Mouse (Mus musculus) forebrain, embryonic 12.5 days (tissue): ENCODE measurements around the gene Dlg2. TPM values are rescaled to one million over a fixed set of nuclear protein-coding genes. Genes with fewer than 3 reads are reported as not detected.

Experiments
- ATAC-seq: fragments of 200-750 bp; cut with Nextera tagmentation; 2 replicates; pipeline ENCODE4 v1.8.0; 2017; ENCODE audit warnings: moderate TSS enrichment; ENCODE audit not compliant: low FRiP score
- H3K27ac ChIP-seq: fragments of 300-500 bp; sonication (generic); 2 replicates; pipeline ENCODE4 v1.5.1; 2016; ENCODE audit warnings: mild to moderate bottlenecking
- H3K27me3 ChIP-seq: fragments of 300-500 bp; sonication (generic); 2 replicates; pipeline ENCODE4 v1.6.1; 2016; ENCODE audit warnings: mild to moderate bottlenecking
- H3K36me3 ChIP-seq: fragments of 300-500 bp; sonication (generic); replicated peaks from 2 replicates; pipeline ENCODE4 v1.6.1; 2016; ENCODE audit warnings: mild to moderate bottlenecking
- H3K4me1 ChIP-seq: fragments of 300-500 bp; sonication (generic); 2 replicates; pipeline ENCODE4 v1.6.1; 2016
- H3K4me2 ChIP-seq: fragments of 300-500 bp; sonication (generic); 2 replicates; pipeline ENCODE4 v1.6.1; 2016; ENCODE audit warnings: mild to moderate bottlenecking, moderate library complexity
- H3K4me3 ChIP-seq: fragments of 300-500 bp; sonication (generic); replicated peaks from 2 replicates; pipeline ENCODE4 v1.5.1; 2016; ENCODE audit warnings: mild to moderate bottlenecking
- H3K9ac ChIP-seq: fragments of 300-500 bp; sonication (generic); 2 replicates; pipeline ENCODE4 v1.6.1; 2016; ENCODE audit warnings: mild to moderate bottlenecking
- H3K9me3 ChIP-seq: fragments of 300-500 bp; sonication (generic); 2 replicates; pipeline ENCODE4 v1.6.1; 2016
- WGBS: fragments of 180-500 bp; shearing (Covaris S2); methylation state at CpG from one replicate; pipeline ENCODE4 v1.1.7; 2016; 5-methylcytosine and 5-hydroxymethylcytosine counted together
- polyA plus RNA-seq: library from polyadenylated mRNA; unstranded; fragments of >200 nt; fragmentation: Nextera tagmentation; extraction: Ambion mirVana; gene quantifications from 2 replicates; pipeline ENCODE4 v1.2.1, GENCODE M21; 2016

Gene Dlg2
- 5.9 and 6.5 TPM in 2 replicates for polyA plus RNA-seq

DNA sequence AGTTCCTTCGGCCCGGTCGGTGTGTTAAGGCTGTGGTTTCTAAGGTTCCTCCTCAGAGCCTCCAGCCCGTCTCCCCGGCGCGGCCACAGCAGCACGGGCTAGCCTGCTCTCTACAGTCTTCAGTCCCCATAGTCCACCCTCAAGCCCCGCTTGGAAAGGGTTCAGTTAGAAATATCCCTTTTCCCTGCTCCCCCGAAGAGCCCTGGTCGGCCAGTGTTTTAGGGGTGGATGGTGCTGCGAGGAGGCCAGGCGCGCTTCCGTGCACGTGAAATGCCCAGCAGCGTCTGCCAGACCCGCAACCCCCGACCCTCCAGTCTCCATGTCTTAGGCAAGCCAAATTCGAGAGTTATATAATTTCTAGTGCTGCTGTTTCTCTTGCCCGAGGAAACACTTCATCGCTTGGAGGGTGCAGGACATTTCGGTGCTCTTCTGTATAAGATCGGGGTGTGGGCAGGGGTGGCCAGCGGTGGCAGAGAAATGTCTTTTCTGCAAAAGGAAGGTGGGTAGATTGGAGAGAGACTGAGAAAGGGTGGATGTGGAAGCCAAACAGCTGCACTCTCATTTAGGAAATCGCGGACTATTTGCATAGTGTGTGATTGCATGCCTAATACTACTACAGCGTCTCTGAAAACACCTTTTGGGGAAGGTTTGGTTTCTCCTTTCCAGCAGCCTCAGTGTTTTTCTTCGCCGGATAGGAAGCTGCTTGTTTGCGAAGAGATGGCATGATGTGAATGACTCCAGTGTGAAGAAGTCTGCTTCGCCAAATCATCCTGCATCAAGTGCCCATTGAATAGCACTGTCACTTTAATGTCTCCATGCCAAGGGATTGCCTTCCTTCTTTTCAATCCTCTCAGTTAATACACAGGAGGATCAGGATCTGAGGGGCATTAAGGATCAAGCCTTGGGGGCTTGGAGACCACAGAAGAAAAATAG is at the start of gene Dlg2:
Dlg2 (plus strand) TSS at position 360 of the 933 bp plus-strand sequence.
- peak within 1 kb of the TSS; percentile 53 for H3K4me3 ChIP-seq
- no peaks in the 10 kb centered on the region for H3K36me3 ChIP-seq
- WGBS = under 1% methylated on average over 32 of the region's 32 CpGs
- H3K4me1 ChIP-seq = peaks cover 14% of the 10 kb centered on the region
- H3K27ac ChIP-seq = peak within 1 kb of the TSS; percentile 31
- H3K4me2 ChIP-seq = peak within 1 kb of the TSS; percentile 82
- peaks cover 2% of the 10 kb centered on the region; the same call in 1 of the 2 replicates for H3K27me3 ChIP-seq
- ATAC-seq = no peak; the same call in 1 of the 2 replicates
- H3K9ac ChIP-seq = peak within 1 kb of the TSS; percentile 62
- H3K9me3 ChIP-seq = no peaks in the 10 kb centered on the region

- 71% methylated on average over 9 of the region's 9 CpGs for WGBS
- Histone ChIP-seq H3K4me1 (peaks cover 9% of the 10 kb centered on the region), H3K4me2 (peak overlapping the region; percentile 55), H3K4me3 (peak overlapping the region; percentile 35), H3K9ac (no peak overlapping the region), H3K27me3 (no peaks in the 10 kb centered on the region), H3K36me3 (no peaks in the 10 kb centered on the region), H3K27ac (no peak overlapping the region), H3K9me3 (no peaks in the 10 kb centered on the region)
- ATAC-seq = no peak
These were observed 49.5 kb upstream of the Dlg2 start for GRCm38 (mm10) chr7:90427006-90427405.

DNA sequence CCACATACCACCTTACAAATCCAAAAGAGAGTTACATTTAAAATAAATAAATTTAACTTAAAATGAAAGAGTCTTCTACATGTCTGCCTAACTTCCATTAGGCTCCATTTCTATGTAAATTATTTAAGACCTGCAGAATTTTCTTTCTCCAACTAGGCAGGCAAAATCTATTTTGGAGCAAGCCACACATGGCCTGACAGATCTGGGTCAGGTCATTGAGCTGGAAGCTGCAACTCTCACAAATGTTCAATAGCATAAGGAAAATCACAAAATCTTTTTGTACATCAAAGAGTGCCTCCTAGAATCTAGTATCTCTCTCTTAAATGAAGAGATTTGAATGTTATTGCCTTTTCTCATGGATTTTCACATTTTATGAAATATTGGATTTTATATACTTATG is 44.3 kb upstream of the Dlg2 start:
- Histone ChIP-seq H3K27ac (no peak overlapping the region), H3K9me3 (no peaks in the 10 kb centered on the region), H3K9ac (no peak overlapping the region), H3K27me3 (no peaks in the 10 kb centered on the region), H3K4me2 (no peak overlapping the region), H3K4me3 (no peak overlapping the region), H3K36me3 (no peaks in the 10 kb centered on the region), H3K4me1 (no peaks in the 10 kb centered on the region)
- ATAC-seq = no peak

DNA sequence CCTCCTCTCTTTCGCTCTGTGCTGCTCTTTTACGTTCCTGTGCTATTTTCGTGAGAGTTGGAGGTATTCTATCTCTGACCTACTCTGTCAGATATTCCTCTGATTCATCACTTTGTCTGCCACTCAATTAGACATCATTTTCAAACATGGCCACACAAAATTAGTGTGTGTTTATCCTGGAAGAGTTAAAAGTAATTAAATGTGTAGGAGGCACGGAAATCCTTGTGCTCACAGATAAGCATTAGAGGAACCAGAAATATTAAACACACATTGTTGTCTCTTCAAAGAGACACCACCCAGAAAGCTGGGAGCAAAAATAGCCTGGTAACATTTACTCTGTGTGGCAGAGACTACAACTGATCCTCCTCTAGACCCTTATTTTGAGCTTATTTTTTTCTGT is 36.4 kb upstream of the Dlg2 start:
- Histone ChIP-seq H3K4me3 (no peak overlapping the region), H3K9me3 (no peaks in the 10 kb centered on the region), H3K4me2 (no peak overlapping the region), H3K27ac (no peak overlapping the region), H3K36me3 (no peaks in the 10 kb centered on the region), H3K9ac (no peak overlapping the region), H3K4me1 (peaks cover 5% of the 10 kb centered on the region; the same call in 1 of the 2 replicates), H3K27me3 (no peaks in the 10 kb centered on the region; the same call in 1 of the 2 replicates)
- no peak for ATAC-seq
- WGBS = 92% methylated on average over 4 of the region's 4 CpGs

GRCm38 (mm10) chr7:90442070-90442469 is 34.4 kb upstream of the Dlg2 start:
- peak overlapping the region; percentile 81 for H3K4me2 ChIP-seq
- no peaks in the 10 kb centered on the region for H3K9me3 ChIP-seq
- no peaks in the 10 kb centered on the region; the same call in 1 of the 2 replicates for H3K27me3 ChIP-seq
- H3K4me1 ChIP-seq = peaks cover 5% of the 10 kb centered on the region; the same call in 1 of the 2 replicates
- no peaks in the 10 kb centered on the region; the same call in 1 of the 2 replicates for H3K36me3 ChIP-seq
- peak overlapping the region; percentile 91 for H3K4me3 ChIP-seq
- H3K9ac ChIP-seq = peak overlapping the region; percentile 99
- peak; percentile 12 for ATAC-seq
- peak overlapping the region; percentile 99 for H3K27ac ChIP-seq
- WGBS = 2% methylated on average over 4 of the region's 4 CpGs

DNA sequence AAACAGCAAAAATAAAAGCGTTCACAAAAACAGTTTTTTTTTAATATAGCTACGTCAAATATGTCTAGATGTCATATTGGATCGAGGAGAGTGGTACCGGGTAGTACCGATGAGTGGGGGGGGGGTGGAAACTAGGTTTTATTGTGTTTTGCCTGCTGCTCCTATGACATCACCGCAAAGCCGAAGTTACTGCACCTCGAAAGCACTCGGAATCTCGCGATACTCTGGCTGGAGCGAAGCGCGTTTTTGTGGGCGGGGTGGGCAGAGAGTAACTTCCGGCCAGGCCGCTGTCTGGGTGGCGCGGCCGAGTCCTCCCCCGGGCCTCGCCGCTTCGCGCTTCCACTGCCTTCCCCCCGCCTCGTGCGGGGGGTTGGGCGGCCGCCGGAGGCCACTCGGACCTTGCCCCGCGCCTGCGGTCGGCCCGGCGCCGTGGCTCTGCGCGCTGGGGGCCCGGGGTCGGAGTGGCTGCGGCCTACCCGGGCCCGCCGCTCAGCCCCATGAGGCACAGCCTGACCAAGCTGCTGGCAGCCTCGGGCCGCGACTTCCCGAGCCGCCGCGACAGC is 33.9 kb upstream of the Dlg2 start, which contains the start of gene Crebzf:
Crebzf (plus strand) TSS at position 212 of the 563 bp plus-strand sequence.
- H3K9me3 ChIP-seq = no peaks in the 10 kb centered on the region
- ATAC-seq = peak; percentile 96
- H3K27ac ChIP-seq = peak within 1 kb of the TSS; percentile 99
- peaks cover 2% of the 10 kb centered on the region; the same call in 1 of the 2 replicates for H3K36me3 ChIP-seq
- peak within 1 kb of the TSS; percentile 91 for H3K4me3 ChIP-seq
- peak within 1 kb of the TSS; percentile 99 for H3K9ac ChIP-seq
- under 1% methylated on average over 46 of the region's 54 CpGs for WGBS
- peak within 1 kb of the TSS; percentile 81 for H3K4me2 ChIP-seq
- H3K4me1 ChIP-seq = peaks cover 5% of the 10 kb centered on the region; the same call in 1 of the 2 replicates
- no peaks in the 10 kb centered on the region; the same call in 1 of the 2 replicates for H3K27me3 ChIP-seq

DNA sequence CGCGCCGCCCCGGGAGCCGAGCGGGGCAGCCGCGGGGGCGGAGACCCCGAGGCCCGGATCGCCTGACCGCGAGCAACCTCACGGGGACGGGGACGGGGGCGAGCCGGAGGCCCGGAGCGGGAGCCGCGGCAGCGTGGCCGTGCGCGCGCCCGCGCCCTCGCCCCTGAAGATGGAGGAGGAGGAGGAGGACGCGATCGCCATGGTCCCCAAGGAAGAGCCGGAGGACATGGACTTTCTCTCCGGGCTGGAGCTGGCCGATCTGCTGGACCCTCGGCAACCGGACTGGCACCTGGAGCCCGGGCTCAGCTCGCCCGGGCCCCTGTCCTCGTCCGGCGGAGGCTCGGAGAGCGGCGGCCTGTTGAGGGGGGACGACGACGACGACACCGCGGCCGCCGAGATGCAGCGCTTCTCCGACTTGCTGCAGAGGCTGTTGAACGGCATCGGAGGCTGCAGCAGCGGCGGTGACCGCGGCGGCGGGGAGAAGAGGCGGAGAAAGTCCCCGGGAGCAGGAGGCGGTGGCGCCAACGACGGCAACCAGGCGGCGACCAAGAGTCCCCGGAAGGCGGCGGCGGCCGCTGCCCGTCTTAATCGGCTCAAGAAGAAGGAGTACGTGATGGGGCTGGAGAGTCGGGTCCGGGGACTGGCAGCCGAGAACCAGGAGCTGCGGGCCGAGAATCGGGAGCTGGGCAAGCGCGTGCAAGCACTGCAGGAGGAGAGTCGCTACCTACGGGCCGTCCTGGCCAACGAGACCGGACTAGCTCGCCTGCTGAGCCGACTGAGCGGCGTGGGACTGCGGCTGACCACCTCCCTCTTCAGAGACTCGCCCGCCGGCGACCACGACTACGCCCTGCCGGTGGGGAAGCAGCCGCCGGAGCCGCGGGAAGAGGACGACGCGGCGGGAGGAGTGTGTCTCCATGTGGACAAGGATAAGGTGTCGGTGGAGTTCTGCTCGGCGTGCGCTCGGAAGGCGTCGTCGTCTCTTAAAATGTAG is 33.1 kb upstream of the Dlg2 start:
- peak overlapping the region; percentile 99 for H3K27ac ChIP-seq
- H3K4me1 ChIP-seq = peaks cover 5% of the 10 kb centered on the region; the same call in 1 of the 2 replicates
- H3K9me3 ChIP-seq = no peaks in the 10 kb centered on the region
- no peaks in the 10 kb centered on the region; the same call in 1 of the 2 replicates for H3K27me3 ChIP-seq
- ATAC-seq = peak; percentile 74
- H3K36me3 ChIP-seq = peaks cover 4% of the 10 kb centered on the region; the same call in 1 of the 2 replicates
- peak overlapping the region; percentile 91 for H3K4me3 ChIP-seq
- peak overlapping the region; percentile 99 for H3K9ac ChIP-seq
- peak overlapping the region; percentile 81 for H3K4me2 ChIP-seq
- under 1% methylated on average over 112 of the region's 123 CpGs for WGBS

GRCm38 (mm10) chr7:90444206-90444605 is 32.3 kb upstream of the Dlg2 start:
- Histone ChIP-seq H3K27ac (no peak overlapping the region), H3K4me1 (peaks cover 5% of the 10 kb centered on the region; the same call in 1 of the 2 replicates), H3K36me3 (peaks cover 7% of the 10 kb centered on the region), H3K9ac (peak overlapping the region; percentile 99), H3K27me3 (no peaks in the 10 kb centered on the region; the same call in 1 of the 2 replicates), H3K4me2 (peak overlapping the region; percentile 81), H3K9me3 (no peaks in the 10 kb centered on the region), H3K4me3 (peak overlapping the region; percentile 91)
- ATAC-seq = no peak
- WGBS = 0% methylated on average over 6 of the region's 6 CpGs

DNA sequence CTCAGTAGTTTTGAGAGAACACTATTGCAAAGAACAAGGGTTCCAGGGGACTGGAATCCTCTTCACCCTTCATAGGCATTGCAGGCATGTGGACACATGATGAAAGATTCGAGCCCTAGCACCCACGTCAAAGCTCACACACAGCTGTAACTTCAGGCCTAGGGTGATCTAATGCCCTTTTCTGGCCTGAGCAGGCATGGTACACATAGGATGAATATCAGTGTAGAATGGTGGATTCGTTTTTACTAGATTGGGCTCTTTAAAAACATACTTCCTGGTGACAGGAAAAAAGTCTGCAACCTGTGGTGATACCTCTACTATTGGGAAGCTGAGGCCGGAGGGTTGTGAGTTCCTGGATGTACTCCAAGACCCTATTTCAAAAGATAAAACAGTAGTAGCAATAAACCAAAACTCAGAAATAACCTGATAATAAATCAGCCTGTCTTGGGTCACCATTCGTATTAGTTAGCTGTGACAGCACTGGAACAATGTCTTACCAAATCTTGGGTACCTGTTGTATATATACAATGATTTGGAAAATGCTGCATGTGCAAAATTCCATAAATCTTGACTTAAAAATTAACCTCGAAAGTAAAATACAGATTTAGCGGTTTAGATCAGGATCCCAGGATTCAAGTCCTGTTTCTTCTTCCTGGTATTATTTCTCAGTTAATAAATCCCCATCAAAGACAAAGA is 20.2 kb upstream of the Dlg2 start:
- Histone ChIP-seq H3K4me3 (peak overlapping the region; percentile 75), H3K27me3 (peaks cover 8% of the 10 kb centered on the region; the same call in 1 of the 2 replicates), H3K4me2 (peak overlapping the region; percentile 59), H3K9ac (peak overlapping the region; percentile 70), H3K27ac (peak overlapping the region; percentile 91), H3K9me3 (no peaks in the 10 kb centered on the region), H3K36me3 (peaks cover 26% of the 10 kb centered on the region), H3K4me1 (peaks cover 12% of the 10 kb centered on the region)
- WGBS = 35% methylated on average over 7 of the region's 7 CpGs
- ATAC-seq = no peak

GRCm38 (mm10) chr7:90456845-90457468 is 19.5 kb upstream of the Dlg2 start, which contains the start of gene Tmem126a:
TSS of gene Tmem126a (minus strand) at chr7:90457229.
- Histone ChIP-seq H3K4me1 (peaks cover 12% of the 10 kb centered on the region), H3K36me3 (peaks cover 21% of the 10 kb centered on the region), H3K27ac (peak within 1 kb of the TSS; percentile 91), H3K4me3 (peak within 1 kb of the TSS; percentile 75), H3K9me3 (no peaks in the 10 kb centered on the region), H3K9ac (peak within 1 kb of the TSS; percentile 70), H3K4me2 (peak within 1 kb of the TSS; percentile 59), H3K27me3 (peaks cover 8% of the 10 kb centered on the region; the same call in 1 of the 2 replicates)
- peak; percentile 98 for ATAC-seq
- WGBS = under 1% methylated on average over 41 of the region's 41 CpGs
